Comparison of ENCODE assay signal across 8 mouse cellular contexts in genomic region chr14:47177846-47178414, GRCm38 (mm10). TPM values are rescaled to one million over a fixed set of nuclear protein-coding genes. Genes with fewer than 3 reads are reported as not detected.
DNase-seq lines count a peak whose midpoint lies in the region; ATAC-seq and TF ChIP-seq lines count a peak whose summit lies in the region.

No protein-coding gene starts in this region.

- no peak for TF ChIP-seq CTCF in liver, adult 2 months (IDR thresholded peaks at IDR 0.05; ENCODE audit: low read depth, low read length)
- TF ChIP-seq CTCF in intestine, postnatal 0 days (IDR thresholded peaks at IDR 0.05; ENCODE audit: low read depth) = no peak

- ATAC-seq in liver, embryonic 12.5 days = no peak
- ATAC-seq in intestine, postnatal 0 days = 0 out of 2 replicates have a peak, but pooled peaks have one; percentile 39
- peak; percentile 82 for ATAC-seq in lung, embryonic 16.5 days (ENCODE audit: low read depth)

- TF ChIP-seq POLR2A in liver, adult 2 months (IDR thresholded peaks at IDR 0.05; ENCODE audit: extremely low read depth, insufficient read depth, low read length) = no peak

- no peaks in the 10 kb centered on the region; the same call in 1 of the 2 replicates for H3K9me3 ChIP-seq in liver, embryonic 12.5 days (replicated peaks)
- no peaks in the 10 kb centered on the region for H3K9me3 ChIP-seq in intestine, postnatal 0 days (ENCODE audit: control insufficient read depth)
- H3K9me3 ChIP-seq in lung, embryonic 16.5 days (ENCODE audit: control insufficient read depth, low read length) = no peaks in the 10 kb centered on the region

- H3K4me2 ChIP-seq in liver, embryonic 12.5 days = no peak overlapping the region
- peak overlapping the region; percentile 37 for H3K4me2 ChIP-seq in intestine, postnatal 0 days (replicated peaks; ENCODE audit: low read depth)
- H3K4me2 ChIP-seq in lung, embryonic 16.5 days (ENCODE audit: low read depth, low read length) = peak overlapping the region; percentile 34

- peaks cover 6% of the 10 kb centered on the region; the same call in 1 of the 2 replicates for H3K36me3 ChIP-seq in liver, adult 2 months (ENCODE audit: control insufficient read depth, insufficient read depth, low read length)
- H3K36me3 ChIP-seq in liver, embryonic 12.5 days = no peaks in the 10 kb centered on the region
- H3K36me3 ChIP-seq in intestine, postnatal 0 days (ENCODE audit: control insufficient read depth, insufficient read depth) = no peaks in the 10 kb centered on the region
- H3K36me3 ChIP-seq in lung, embryonic 16.5 days (ENCODE audit: control insufficient read depth, insufficient read depth, low read length) = no peaks in the 10 kb centered on the region

- H3K27me3 ChIP-seq in liver, adult 2 months (ENCODE audit: control insufficient read depth, insufficient read depth, low read length) = no peaks in the 10 kb centered on the region
- 0 out of 2 replicates have a peak, but pooled peaks cover 2% of the 10 kb centered on the region for H3K27me3 ChIP-seq in liver, embryonic 12.5 days (replicated peaks)
- no peaks in the 10 kb centered on the region for H3K27me3 ChIP-seq in intestine, postnatal 0 days (replicated peaks; ENCODE audit: control insufficient read depth, insufficient read depth, low read length)
- no peaks in the 10 kb centered on the region for H3K27me3 ChIP-seq in lung, embryonic 16.5 days (ENCODE audit: control insufficient read depth, insufficient read depth, low read depth, low read length)

- WGBS in liver, adult 2 months = 33% methylated on average over 13 of the region's 13 CpGs
- 39% methylated on average over 13 of the region's 13 CpGs for WGBS in liver, embryonic 12.5 days (ENCODE audit: insufficient replicate concordance)
- 32% methylated on average over 13 of the region's 13 CpGs for WGBS in intestine, postnatal 0 days
- whole genome bisulfite sequencing in lung, embryonic 16.5 days = 25% methylated on average over 13 of the region's 13 CpGs

- H3K4me1 ChIP-seq in liver, adult 2 months (ENCODE audit: control insufficient read depth, insufficient read depth, low read length) = peaks cover 30% of the 10 kb centered on the region
- H3K4me1 ChIP-seq in liver, embryonic 12.5 days = 0 out of 2 replicates have a peak, but pooled peaks cover 3% of the 10 kb centered on the region
- peaks cover 7% of the 10 kb centered on the region; the same call in 1 of the 2 replicates for H3K4me1 ChIP-seq in brown adipose tissue, adult 24 weeks (ENCODE audit: control insufficient read depth, insufficient read depth, insufficient read length, low read length)
- H3K4me1 ChIP-seq in intestine, postnatal 0 days (replicated peaks; ENCODE audit: control insufficient read depth, insufficient read depth, low read length) = no peaks in the 10 kb centered on the region; the same call in 1 of the 2 replicates
- peaks cover 9% of the 10 kb centered on the region for H3K4me1 ChIP-seq in lung, embryonic 16.5 days (replicated peaks; ENCODE audit: control insufficient read depth, insufficient read depth, low read length)

- no peak overlapping the region for H3K4me3 ChIP-seq in liver, adult 2 months (ENCODE audit: insufficient read depth, low read depth, low read length)
- H3K4me3 ChIP-seq in liver, embryonic 12.5 days = no peak overlapping the region
- peak overlapping the region; percentile 53 for H3K4me3 ChIP-seq in brown adipose tissue, adult 24 weeks (ENCODE audit: insufficient read depth, low read depth, low read length)
- H3K4me3 ChIP-seq in intestine, postnatal 0 days (ENCODE audit: low read depth, low read length) = no peak overlapping the region
- H3K4me3 ChIP-seq in lung, embryonic 16.5 days (ENCODE audit: low read length) = peak overlapping the region; percentile 4

- no peak overlapping the region for H3K9ac ChIP-seq in liver, adult 2 months (ENCODE audit: low read depth, low read length)
- H3K9ac ChIP-seq in liver, embryonic 12.5 days = no peak overlapping the region
- no peak overlapping the region for H3K9ac ChIP-seq in intestine, postnatal 0 days (ENCODE audit: low read depth, low read length)
- H3K9ac ChIP-seq in lung, embryonic 16.5 days (ENCODE audit: low read length) = 0 out of 2 replicates have a peak overlapping the region, but pooled peaks have one; percentile 10

- DNase-seq in liver, adult 2 months (ENCODE audit: extremely low read depth, low read depth, low spot score) = peak; percentile 69
- peak; percentile 58 for DNase-seq in gastrocnemius, postnatal 10 days
- peak; percentile 12 to 29 for DNase-seq in right cerebral cortex, postnatal 36 days (ENCODE audit: low spot score in 2 of 2)
- no peak for DNase-seq in testis, postnatal 10 days (ENCODE audit: low spot score)

- H3K27ac ChIP-seq in liver, adult 2 months (replicated peaks; ENCODE audit: insufficient read depth, low read depth, low read length) = no peak overlapping the region
- H3K27ac ChIP-seq in liver, embryonic 12.5 days = no peak overlapping the region
- H3K27ac ChIP-seq in brown adipose tissue, adult 24 weeks (replicated peaks; ENCODE audit: low read depth, low read length) = peak overlapping the region; percentile 47; the same call in 1 of the 2 replicates
- H3K27ac ChIP-seq in intestine, postnatal 0 days (ENCODE audit: low read depth, low read length) = 0 out of 2 replicates have a peak overlapping the region, but pooled peaks have one; percentile 7
- H3K27ac ChIP-seq in lung, embryonic 16.5 days (ENCODE audit: low read length) = peak overlapping the region; percentile 9; the same call in 1 of the 2 replicates

- H3K79me2 ChIP-seq in liver, adult 2 months (ENCODE audit: control insufficient read depth, insufficient read depth, low read length) = peaks cover 41% of the 10 kb centered on the region

RNA-seq across cellular contexts. Expression of gene Gch1, which starts 11.3 kb away (rescaled TPM):
- total RNA-seq in liver, adult 2 months (2014; rRNA removed) = 195 and 200 TPM in 2 replicates
- 133 TPM in 2 replicates for polyA plus RNA-seq in liver, adult 2 months (2012; rRNA removed)
- 3.4 and 3.7 TPM in 2 replicates for polyA plus RNA-seq in liver, embryonic 12.5 days (2016; fragmentation: Nextera tagmentation; extraction: Ambion mirVana)
- 1.3 and 1.8 TPM in 2 replicates for polyA plus RNA-seq in brown adipose tissue, adult 24 weeks (2012; ENCODE audit: insufficient read depth, insufficient read length, missing spikeins)
- 1 to 10 TPM; 1.6 to 1.9 TPM for total RNA-seq in gastrocnemius, postnatal 10 days (2021)
- 33.5 and 37.1 TPM in 2 replicates for polyA plus RNA-seq in intestine, postnatal 0 days (2015; fragmentation: Nextera tagmentation; extraction: Ambion mirVana)
- 4.6 and 5.6 TPM in 2 replicates for polyA plus RNA-seq in lung, embryonic 16.5 days (2015; fragmentation: Nextera tagmentation; extraction: Ambion mirVana)

Comparison
In these comparisons a context has a peak if more than half of its experiments do, and no peak if none do; other contexts are left out.
1. H3K27ac ChIP-seq: peak in brown adipose tissue, adult 24 weeks (single experiment), intestine, postnatal 0 days (single experiment) and lung, embryonic 16.5 days (single experiment); none in liver, adult 2 months (single experiment) and liver, embryonic 12.5 days (single experiment).
2. H3K4me3 ChIP-seq: peak in brown adipose tissue, adult 24 weeks (single experiment) and lung, embryonic 16.5 days (single experiment); none in liver, adult 2 months (single experiment), liver, embryonic 12.5 days (single experiment) and intestine, postnatal 0 days (single experiment).